Mouse (Mus musculus) limb, embryonic 11.5 days (tissue): Measurements from ENCODE around the gene Apba2. TPM values are rescaled to one million over a fixed set of nuclear protein-coding genes. Genes with fewer than 3 reads are reported as not detected.

ENCODE experiments used
- ATAC-seq: fragments of 200-750 bp; cut with Nextera tagmentation; 2 replicates; pipeline ENCODE4 v1.8.0; 2017; ENCODE audit warnings: low read depth; ENCODE audit not compliant: insufficient number of reproducible peaks, low FRiP score, low TSS enrichment
- DNase-seq: peaks from one replicate; pipeline ENCODE4 v3.0.0-alpha.2; 2015; ENCODE audit warnings: low spot score
- H3K27ac ChIP-seq: fragments of 300-500 bp; sonication (generic); replicated peaks from 2 replicates; pipeline ENCODE4 v1.5.1; 2014; ENCODE audit warnings: low read depth, mild to moderate bottlenecking, low read length
- H3K27me3 ChIP-seq: fragments of 300-500 bp; sonication (generic); 2 replicates; pipeline ENCODE4 v1.6.1; 2014; ENCODE audit warnings: mild to moderate bottlenecking, low read length, mixed read lengths; ENCODE audit not compliant: control insufficient read depth, insufficient read depth
- H3K36me3 ChIP-seq: fragments of 300-500 bp; sonication (generic); 2 replicates; pipeline ENCODE4 v1.6.1; 2014; ENCODE audit warnings: mild to moderate bottlenecking, low read length, moderate library complexity, mixed read lengths; ENCODE audit not compliant: control insufficient read depth, insufficient read depth
- H3K4me1 ChIP-seq: fragments of 300-500 bp; sonication (generic); 2 replicates; pipeline ENCODE4 v1.6.1; 2014; ENCODE audit warnings: low read length, mixed read lengths; ENCODE audit not compliant: control insufficient read depth, insufficient read depth
- H3K4me2 ChIP-seq: fragments of 300-500 bp; sonication (generic); 2 replicates; pipeline ENCODE4 v1.6.1; 2014; ENCODE audit warnings: low read depth, mild to moderate bottlenecking, moderate library complexity; ENCODE audit not compliant: severe bottlenecking
- H3K4me3 ChIP-seq: fragments of 300-500 bp; sonication (generic); 2 replicates; pipeline ENCODE4 v1.5.1; 2014; ENCODE audit warnings: low read depth, low read length
- H3K9ac ChIP-seq: fragments of 300-500 bp; sonication (generic); 2 replicates; pipeline ENCODE4 v1.6.1; 2014; ENCODE audit warnings: mild to moderate bottlenecking, low read length
- H3K9me3 ChIP-seq: fragments of 300-500 bp; sonication (generic); 2 replicates; pipeline ENCODE4 v1.6.1; 2016; ENCODE audit warnings: low read length; ENCODE audit not compliant: control insufficient read depth
- WGBS: fragments of 180-500 bp; shearing (Covaris S2); extraction: QIAGEN DNeasy Blood & Tissue Kit; methylation state at CpG from one replicate; pipeline ENCODE4 v1.1.7; 2014; 5-methylcytosine and 5-hydroxymethylcytosine counted together
- polyA plus RNA-seq: library from polyadenylated mRNA; unstranded; fragments of >200 nt; fragmentation: Nextera tagmentation; extraction: Ambion mirVana; gene quantifications from 2 replicates; pipeline ENCODE4 v1.2.1, GENCODE M21; 2014

Apba2 gene
- polyA plus RNA-seq, 1 experiment from 2014 or later: 6.3 TPM

DNA sequence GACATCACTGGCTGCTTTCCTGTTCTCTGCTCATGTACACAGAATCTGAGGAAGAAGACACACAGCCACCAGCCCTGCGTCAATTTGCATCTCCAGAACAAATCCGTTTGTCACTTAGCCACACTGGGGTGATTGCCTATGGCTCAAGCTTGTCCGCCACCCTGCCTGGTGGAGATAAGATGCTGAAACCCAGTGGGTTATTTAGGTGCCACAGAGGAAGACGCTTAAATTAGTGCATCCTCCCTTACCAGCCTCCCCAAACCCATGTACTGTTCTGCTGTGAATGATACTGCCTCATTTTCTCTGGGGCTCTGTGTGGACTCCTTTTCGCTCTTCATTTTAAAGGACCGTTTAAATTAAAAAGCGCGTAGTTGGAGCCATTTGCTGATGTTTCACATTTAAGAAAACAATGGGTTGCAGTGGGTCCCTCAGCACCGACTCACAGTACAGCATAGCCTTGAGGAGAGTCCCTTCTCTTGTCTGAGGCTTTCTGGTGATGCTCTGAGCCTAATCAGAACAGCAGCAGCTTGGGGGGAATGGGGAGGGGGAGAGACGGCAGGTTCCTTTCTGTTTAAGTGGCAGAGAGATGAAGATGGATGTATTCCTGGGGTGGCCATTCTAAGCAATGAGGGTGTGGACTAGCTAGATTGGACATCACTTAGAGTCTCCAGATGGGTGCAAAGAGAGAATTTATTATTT, 38.1 kb downstream of the Apba2 start:
- WGBS: 60% methylated on average over 10 of the region's 10 CpGs
- Histone ChIP-seq H3K9me3 (no peaks in the 10 kb centered on the region), H3K9ac (no peak overlapping the region), H3K27me3 (no peaks in the 10 kb centered on the region), H3K4me3 (no peak overlapping the region), H3K4me2 (no peak overlapping the region), H3K4me1 (no peaks in the 10 kb centered on the region), H3K27ac (no peak overlapping the region), H3K36me3 (no peaks in the 10 kb centered on the region)
- DNase-seq (no peak), ATAC-seq (no peak)

DNA sequence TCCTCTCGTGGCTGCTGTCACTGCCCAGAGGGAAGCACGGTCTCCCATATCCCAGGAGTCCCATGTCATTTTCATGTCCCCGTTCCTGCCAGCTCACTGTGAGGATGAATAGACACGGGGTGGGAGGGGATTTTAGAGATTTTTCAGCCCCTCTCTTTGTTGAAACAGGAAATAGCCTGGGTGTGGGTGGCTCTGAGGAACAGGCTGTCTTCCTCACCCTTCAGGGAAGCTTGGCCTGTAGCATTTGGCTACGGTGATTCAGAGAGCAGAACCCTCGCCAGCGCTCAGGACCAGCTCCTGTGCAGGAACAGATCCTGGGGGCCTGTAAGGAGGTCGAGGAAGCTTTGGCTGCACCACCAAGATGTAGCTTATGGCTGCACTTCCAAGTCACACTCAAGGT, 45.3 kb downstream of the Apba2 start:
- H3K9ac ChIP-seq: no peak overlapping the region
- H3K27ac ChIP-seq: no peak overlapping the region
- H3K9me3 ChIP-seq: no peaks in the 10 kb centered on the region
- no peak overlapping the region for H3K4me2 ChIP-seq
- ATAC-seq: no peak
- H3K4me3 ChIP-seq: no peak overlapping the region
- no peaks in the 10 kb centered on the region for H3K36me3 ChIP-seq
- no peaks in the 10 kb centered on the region for H3K27me3 ChIP-seq
- WGBS: 84% methylated on average over 8 of the region's 8 CpGs
- no peak for DNase-seq
- no peaks in the 10 kb centered on the region for H3K4me1 ChIP-seq

DNA sequence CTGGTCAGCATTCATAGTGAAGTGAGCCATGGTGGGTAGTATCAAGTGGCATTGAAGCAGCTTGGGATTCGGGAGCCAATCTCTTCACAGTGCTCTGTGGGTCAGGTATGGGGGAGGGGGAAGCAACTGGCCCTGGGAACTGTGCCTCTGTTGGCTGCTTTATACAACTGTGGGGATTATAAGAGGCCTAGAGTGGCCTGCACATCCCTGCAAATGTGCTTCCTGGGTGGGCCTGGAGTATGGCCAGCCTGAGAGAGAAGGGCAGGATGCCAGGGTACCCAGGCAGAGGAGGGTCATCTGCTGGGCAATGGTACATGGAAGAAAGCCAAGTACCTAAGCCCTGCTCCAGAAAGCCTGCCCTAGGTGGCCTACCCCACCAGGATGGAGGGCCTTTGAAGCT, 49.4 kb downstream of the Apba2 start:
- WGBS: 72% methylated on average over 1 of the region's 1 CpGs
- Histone ChIP-seq H3K9ac (no peak overlapping the region), H3K9me3 (no peaks in the 10 kb centered on the region), H3K36me3 (no peaks in the 10 kb centered on the region), H3K4me3 (no peak overlapping the region), H3K27ac (no peak overlapping the region), H3K4me2 (no peak overlapping the region), H3K4me1 (no peaks in the 10 kb centered on the region), H3K27me3 (no peaks in the 10 kb centered on the region)
- DNase-seq: no peak
- no peak for ATAC-seq

DNA sequence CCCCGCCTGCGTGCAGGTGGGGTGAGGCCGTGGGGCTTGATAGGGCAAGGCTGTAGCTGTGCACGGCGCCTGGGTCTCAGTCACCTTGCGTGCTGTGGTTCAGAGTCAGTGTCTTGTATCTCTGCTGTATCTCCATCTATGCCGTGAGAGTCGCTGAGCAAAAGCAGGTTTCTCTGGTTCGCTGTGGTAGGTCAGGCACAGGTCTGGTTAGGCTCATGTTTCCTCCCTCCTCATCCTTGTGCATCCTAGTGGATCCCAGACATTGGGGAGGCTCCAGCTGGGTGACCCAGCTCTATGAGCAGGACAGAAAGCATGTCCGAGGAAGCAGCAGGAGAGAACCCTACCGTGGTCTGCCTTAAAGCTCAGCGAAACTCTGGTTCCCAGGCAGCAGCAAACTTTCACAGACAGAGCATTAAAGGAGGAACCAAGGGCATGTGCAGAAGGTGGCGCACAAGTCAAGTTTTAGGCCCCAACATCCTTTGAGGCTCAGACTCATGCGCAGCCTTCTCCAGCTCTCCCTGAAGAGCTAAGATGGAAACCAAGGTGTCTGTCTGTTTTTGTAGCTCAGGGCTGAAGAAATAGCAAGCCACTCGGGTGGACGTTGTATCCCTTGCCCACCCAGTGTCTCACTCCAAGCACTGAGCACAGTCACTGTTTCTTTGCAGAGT, 51.2 kb downstream of the Apba2 start:
- WGBS: 84% methylated on average over 12 of the region's 16 CpGs
- Histone ChIP-seq H3K4me1 (no peaks in the 10 kb centered on the region), H3K4me3 (no peak overlapping the region), H3K9me3 (no peaks in the 10 kb centered on the region), H3K4me2 (no peak overlapping the region), H3K9ac (no peak overlapping the region), H3K36me3 (no peaks in the 10 kb centered on the region), H3K27me3 (no peaks in the 10 kb centered on the region), H3K27ac (no peak overlapping the region)
- ATAC-seq: no peak
- DNase-seq: no peak

DNA sequence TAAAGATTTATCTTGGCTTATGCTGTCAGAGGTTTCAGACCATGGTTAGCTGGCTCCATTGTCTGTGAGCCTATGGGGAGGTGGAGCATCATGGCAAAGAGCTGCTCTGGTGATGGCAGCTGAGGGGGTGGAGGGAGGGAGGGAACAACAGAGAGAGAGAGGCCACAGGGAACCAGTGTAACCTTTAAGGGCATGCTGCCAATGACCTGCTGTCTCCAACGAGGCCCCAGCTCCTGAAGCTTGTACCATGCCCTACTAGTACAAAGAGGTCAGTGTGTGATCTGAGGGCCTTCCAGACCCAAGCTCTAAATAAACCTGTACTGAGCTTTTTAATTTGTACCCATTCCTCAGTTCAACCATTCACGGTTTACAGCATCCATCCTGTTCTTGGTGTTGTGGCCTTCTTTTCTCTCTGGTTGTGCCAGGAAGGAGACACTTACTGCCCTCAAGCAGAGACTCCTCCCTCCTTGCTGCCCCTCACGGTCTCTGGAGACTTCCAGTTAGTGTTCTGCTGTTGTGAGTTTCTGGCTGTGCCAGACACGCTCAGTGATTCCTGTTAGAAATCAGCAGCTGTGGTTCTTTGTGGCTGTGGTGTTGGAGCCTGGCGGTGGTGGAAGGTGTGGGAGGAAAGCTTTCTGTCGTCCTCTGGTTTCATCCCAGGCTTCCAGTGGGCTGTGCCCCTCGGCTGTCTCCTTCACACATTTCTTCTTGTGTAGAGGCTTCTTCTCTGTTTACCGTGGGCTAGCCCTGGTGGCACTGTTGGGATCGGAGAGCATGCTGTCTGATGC, 60.4 kb downstream of the Apba2 start:
- Histone ChIP-seq H3K4me3 (no peak overlapping the region), H3K4me2 (no peak overlapping the region), H3K27me3 (no peaks in the 10 kb centered on the region), H3K9me3 (no peaks in the 10 kb centered on the region), H3K27ac (no peak overlapping the region), H3K9ac (no peak overlapping the region), H3K4me1 (no peaks in the 10 kb centered on the region), H3K36me3 (no peaks in the 10 kb centered on the region)
- ATAC-seq (no peak), DNase-seq (no peak)
- 71% methylated on average over 9 of the region's 9 CpGs for WGBS

DNA sequence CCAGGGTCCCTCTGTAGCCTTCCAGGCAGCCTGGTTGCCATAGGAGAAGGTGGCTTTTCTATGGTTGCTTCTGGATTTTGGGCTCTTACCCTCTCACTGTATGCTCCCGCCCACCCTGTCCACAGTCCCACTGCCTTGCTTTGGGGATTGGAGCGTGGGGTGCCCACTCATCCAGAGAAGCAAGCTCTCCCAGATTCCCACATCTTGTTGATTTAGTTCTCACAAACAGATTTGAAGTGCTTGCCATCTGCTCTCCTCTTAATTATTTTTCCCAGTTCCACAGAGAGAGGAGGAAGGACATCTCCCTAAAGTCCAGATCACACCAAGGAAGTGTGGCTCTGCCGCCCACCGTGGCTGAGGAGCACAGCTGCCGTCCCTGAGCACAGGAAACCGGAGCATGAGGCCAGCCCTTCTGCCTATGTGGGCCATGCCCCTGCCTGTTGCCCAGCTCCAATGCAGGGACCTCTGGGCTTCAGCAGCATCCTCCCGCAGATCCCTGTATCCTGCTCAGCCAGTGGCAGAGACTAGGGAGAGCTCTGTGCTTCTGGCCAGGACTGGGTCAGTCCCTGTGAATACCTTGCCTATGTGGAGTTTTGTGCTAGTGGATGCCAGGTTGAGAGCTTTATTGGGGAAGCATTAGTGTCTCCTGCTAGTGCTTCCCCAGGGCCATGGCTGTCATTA, 63.5 kb downstream of the Apba2 start:
- WGBS: 79% methylated on average over 7 of the region's 7 CpGs
- Histone ChIP-seq H3K9ac (no peak overlapping the region), H3K4me3 (no peak overlapping the region), H3K36me3 (no peaks in the 10 kb centered on the region), H3K4me2 (no peak overlapping the region), H3K27ac (no peak overlapping the region), H3K4me1 (no peaks in the 10 kb centered on the region), H3K9me3 (no peaks in the 10 kb centered on the region), H3K27me3 (no peaks in the 10 kb centered on the region)
- no peak for ATAC-seq
- no peak for DNase-seq

DNA sequence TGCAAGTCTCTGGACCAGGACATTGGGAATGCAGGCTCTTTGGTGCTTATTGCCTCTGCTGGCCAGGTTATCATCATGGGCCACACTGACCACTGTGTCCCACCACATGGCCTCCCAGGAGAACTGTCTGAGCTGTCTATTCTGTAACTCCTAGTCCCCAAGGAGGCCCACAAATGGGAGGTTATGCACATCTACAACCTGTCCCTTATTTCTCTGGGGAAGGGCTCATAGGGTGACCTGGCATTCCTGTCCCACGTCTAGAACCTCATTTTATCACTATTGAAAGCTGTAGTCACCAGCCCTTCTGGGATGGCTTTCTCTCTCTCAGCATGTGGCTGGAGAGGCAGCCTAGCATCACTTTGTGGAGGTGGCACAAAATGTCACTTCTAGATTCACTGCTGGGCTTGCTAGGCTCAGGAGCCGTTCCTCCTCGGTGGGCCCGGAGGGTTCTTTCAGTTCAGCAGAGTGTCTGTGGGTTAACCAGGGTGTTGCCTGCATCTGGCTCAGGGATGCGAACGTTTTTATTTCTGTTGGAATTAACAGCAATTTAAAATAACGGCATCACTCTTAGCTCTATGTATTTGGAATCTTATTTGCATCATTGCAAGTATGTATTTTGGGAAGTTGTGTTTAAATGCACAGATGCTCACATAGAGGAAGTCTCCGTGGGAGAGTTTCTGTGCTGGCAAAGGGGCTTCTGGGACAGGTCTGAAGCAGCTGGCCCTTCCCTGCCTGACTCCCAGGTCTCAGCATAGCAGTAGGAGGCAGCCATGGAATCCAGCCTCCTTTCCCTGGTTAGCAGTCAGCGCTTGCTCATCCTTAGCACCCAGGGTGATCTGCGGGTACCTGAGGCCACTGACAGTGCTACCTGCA, 65.1 kb downstream of the Apba2 start:
- H3K4me1 ChIP-seq: no peaks in the 10 kb centered on the region
- H3K9me3 ChIP-seq: no peaks in the 10 kb centered on the region
- no peak overlapping the region for H3K9ac ChIP-seq
- H3K4me2 ChIP-seq: no peak overlapping the region
- DNase-seq: no peak
- WGBS: 84% methylated on average over 10 of the region's 10 CpGs
- no peaks in the 10 kb centered on the region for H3K27me3 ChIP-seq
- H3K36me3 ChIP-seq: no peaks in the 10 kb centered on the region
- no peak for ATAC-seq
- no peak overlapping the region for H3K27ac ChIP-seq
- H3K4me3 ChIP-seq: no peak overlapping the region
